Mouse (Mus musculus) urinary bladder, postnatal 4 days (tissue): ENCODE data around the gene Vmn1r16.
"Not testable (repeated sequence)": the region's sequence is repeated elsewhere in the genome, so short reads cannot be mapped to it uniquely, and the experiment has no call there.

Experiments used
- DNase-seq, 2 experiments: peaks; one replicate each; pipeline ENCODE4 v3.0.0; 2021 to 2022; ENCODE audit warnings: low spot score in 2 of 2

Gene Vmn1r16

GRCm38 (mm10) chr6:57329394-57329793, at the start of gene Vmn1r16:
Vmn1r16 (minus strand) TSS chr6:57329494.
- DNase-seq: no peak

GRCm38 (mm10) chr6:57367496-57367895, 38.2 kb upstream of the Vmn1r16 start:
- no peak for DNase-seq

GRCm38 (mm10) chr6:57365866-57366265, 36.6 kb upstream of the Vmn1r16 start:
- DNase-seq: not testable (repeated sequence)

DNA sequence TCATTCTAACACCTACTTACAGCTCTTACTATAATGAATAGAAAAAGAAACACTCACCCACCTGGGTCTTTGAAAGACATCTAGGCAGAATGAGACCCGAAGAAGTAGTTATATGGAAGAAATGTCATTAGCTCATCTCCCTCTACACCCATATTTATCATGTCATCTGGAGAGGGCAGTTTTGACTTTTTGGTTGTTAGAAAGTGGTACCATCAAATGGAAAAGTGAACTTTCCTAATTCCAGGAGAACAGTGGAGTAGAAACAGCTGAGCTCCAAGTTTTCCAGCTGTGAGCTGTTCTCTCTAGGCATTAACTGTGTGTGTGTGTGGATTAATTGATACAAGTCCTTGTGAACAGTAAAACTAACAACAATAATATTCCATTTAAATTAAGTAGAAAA, 34.3 kb upstream of the Vmn1r16 start, which contains the start of gene Vmn1r17:
Gene Vmn1r17 (minus strand): TSS at position 101 of the 400 bp plus-strand sequence.
- DNase-seq: no peak

GRCm38 (mm10) chr6:57356864-57357263, 27.6 kb upstream of the Vmn1r16 start:
- no peak for DNase-seq

DNA sequence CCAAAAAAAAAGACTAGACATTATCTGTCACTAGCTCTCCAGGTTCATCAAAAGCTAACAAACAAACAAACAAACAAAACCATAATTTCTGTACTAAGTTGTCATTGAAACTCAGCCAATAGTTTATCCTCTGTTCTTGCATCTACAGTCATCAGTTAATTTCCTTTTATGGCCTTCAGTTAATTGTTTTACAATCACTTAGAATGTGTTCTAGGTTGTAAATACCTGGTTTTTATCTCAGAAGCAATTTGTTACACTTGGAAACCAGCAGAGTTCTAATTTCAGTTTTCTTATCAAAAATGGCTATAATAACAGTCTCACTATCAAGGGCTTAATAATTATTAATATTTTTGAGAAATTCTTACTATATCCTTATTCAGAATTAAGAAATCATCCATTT, 3.1 kb downstream of the Vmn1r16 start:
- no peak for DNase-seq

GRCm38 (mm10) chr6:57278952-57279351, 50.3 kb downstream of the Vmn1r16 start:
- no peak for DNase-seq

DNA sequence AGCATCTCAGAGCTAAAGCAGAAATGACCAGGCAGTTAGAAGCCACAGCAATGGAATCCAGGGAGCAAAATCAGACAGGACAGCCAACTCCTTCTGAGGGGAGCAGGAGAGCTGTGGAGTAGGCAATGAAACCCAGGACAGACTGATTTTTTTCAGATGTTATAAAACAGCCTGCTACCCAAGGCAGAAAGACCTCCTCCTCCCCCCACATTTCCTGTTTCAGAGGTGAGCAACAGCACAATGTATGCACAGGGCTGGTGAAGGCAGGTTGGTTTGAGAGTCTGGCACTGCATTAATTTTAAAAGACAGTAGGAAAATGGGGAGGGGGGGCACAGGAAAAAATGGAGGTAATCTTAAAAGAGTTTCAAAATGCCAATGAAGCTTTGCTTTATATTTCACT, 56.8 kb downstream of the Vmn1r16 start:
- no peak for DNase-seq

DNA sequence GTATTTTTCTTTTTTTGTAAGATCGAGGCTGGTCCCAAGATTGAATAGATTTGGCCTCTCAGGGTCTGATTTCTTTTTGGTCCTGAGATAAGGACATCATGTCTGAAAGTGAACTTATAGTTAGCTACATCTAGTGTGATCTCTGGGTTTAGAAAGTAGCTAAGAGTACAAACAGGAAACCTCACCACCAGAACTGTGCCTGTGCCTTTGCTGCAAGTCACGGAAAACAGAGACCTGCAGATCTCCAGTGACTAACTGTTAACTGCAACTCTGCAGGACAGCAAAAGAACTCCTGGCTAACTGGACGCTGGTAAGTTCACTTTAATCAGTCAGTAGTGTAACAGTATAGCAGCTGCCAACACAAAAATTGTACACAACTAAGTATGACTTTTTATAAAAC, 57.4 kb downstream of the Vmn1r16 start:
- no peak for DNase-seq
